Mouse (Mus musculus) adrenal gland, adult (tissue): ENCODE data around the gene Rnf141.

Experiments
- DNase-seq, 2 experiments: peaks; one replicate each; pipeline ENCODE4 v3.0.0; 2022 to 2023; ENCODE audit warnings: low spot score in 1 of 2; ENCODE audit not compliant: inconsistent age in 2 of 2

Gene Rnf141

DNA sequence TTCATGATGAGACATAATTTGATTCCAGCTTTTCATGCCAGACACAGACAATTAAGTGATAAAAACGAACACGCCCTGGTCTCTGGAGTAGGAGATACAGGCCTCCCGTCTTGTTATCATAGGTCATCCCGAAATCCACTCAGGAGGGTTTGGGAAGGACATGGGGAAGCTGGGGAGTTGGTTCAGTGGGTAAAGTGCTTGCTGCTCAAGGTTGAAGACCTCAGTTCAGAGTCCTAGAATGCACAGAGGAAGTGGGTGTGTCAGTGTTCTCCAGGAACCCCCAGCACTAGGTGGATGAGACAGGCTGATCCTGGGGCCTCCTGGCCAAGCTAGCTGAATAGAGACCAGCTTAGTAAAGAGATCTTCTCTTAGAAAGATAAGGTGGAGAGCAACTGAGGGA is 73.3 kb downstream of the Rnf141 start:
- peak in 1 of 2 experiments; percentile 57 for DNase-seq

DNA sequence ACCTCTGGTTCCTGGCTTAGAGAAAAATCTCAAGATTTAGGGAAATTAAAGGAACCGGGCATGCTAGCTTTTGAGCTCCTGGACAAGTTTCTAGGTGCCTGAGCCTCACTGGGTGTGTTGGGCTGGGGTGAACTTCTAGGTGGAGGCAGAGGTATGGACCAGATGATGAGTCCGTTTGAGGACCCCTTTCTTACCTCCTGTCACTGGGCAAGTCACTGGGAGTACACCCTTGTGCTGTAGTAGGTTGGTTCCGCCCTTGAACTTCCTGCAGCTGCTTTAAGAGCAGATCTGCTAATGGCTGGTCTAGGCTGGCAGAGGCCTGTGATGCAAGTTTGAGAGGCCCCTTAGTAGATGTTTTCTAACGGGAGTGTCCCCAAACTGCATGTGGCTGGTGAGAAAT is 75.2 kb downstream of the Rnf141 start:
- DNase-seq, result peak; percentile 46 to 69

DNA sequence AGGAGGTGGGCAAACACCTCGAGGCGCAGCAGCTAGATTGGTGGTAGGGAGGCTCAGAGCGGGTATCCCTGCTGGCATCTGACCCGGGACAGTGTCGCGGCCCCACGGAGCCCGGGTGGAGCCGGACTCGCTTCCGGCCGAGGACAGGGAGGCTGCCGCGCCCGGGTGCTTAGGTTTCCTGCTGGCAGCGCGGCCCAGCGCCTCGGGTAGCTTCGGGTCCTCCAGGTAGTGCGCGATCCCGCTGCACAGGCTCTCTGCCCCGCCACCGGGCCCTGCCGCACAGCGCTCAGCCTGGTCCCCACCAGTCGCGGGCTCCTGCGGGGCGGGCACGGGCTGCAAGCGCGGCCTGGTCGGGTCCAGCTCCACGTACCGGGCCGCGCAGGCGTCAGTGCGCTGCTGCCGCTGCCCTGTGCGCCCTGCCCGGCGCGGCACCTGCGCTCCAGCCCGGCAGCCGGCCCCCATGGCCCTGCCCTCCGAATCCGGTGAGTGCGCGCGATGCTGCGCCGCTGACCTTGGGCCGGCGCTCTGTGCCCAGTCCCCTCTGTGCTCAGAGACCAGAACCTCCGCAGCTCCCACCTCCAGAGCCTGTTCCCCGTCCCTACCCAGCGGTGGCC is 75.7 kb downstream of the Rnf141 start:
- DNase-seq, result peak; percentile 69 to 81

DNA sequence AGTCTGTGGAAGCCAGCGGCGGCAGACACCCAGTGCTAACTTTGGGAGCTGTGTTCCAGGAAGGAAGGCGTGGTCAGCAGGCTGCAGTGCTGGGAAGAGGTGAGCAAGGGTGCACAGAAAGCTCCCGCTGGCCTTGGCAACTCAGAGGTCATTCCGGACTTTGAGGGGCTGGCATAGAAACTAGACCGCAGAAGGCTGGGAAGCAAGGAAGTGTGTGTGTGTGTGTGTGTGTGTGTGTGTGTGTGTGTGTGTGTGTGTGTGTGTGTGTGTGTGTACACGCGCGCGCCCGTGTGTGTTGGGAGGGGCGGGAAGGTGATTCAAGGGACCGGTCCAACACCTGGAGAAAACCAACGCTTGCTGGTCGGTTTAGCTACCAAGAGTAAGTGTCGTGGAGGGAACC is 76.3 kb downstream of the Rnf141 start, which contains the start of gene Ampd3:
TSS of gene Ampd3 (plus strand) at position 206 of the 400 bp plus-strand sequence.
- peak; percentile 33 to 61 for DNase-seq

DNA sequence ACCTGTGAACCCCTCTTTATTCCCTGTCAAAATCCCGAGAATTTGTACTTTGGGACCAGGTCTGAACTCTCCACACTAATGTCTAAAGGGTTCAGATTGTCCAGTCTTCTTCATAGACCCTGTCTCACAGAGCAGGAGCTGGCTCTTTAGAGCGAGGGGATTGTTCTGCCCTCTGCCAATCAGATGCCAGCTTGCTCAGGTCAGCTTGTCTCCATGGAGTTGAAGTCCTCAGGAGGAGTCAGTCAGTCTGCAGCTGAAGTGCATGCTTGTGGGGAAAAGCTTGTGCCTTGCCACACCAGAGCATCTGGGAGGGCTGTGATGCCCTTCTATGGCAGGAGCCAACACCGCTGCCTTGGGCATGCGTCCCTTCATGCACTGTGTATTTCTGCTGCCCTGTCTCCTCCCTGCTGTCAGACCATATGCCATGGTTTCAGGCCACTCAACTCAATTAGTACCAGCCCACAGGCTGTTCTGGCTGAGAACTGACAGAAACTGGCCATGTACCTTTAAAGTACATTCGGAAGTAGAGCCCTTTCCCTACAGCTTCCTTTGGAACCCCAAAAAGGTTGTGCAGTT is 81.6 kb downstream of the Rnf141 start:
- peak in 1 of 2 experiments; percentile 25 for DNase-seq

DNA sequence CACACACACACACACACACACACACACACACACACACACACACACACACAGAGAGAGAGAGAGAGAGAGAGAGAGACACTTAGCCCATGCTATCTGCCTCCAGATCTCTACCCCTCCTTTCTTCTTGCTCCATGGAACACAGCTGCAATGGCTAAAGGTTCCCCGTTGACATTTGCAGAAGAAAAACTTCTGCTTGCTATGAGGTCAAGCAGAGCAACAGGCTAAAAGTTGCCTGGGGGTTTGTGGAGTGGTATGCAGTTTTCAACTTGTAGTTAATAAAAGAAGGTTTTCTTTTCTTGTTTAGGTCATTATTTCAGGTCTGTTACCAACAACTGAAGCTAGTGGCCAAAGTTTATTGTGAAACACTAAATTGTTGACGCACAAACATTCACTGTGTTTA is 87.8 kb downstream of the Rnf141 start:
- DNase-seq, result no peak

DNA sequence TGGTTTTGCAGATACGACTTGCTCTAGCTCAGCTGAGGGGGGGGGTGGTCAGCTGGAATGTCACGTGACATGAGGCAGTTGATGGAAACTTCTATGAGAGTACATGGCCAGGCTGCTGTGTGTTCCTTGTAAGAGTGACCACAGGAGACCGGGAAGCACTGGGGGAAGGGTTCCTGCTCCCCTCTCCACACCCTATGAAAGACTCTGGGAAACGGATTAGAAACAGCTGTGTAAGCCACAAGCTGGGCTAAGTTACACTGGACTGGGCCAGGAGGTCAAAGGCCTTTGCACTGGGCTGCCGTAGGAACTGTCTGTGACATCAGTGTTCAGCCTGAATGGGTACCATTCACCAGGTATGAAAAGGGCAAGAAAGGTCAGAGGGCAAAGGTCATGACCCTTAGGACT is 90.3 kb downstream of the Rnf141 start:
- no peak for DNase-seq

DNA sequence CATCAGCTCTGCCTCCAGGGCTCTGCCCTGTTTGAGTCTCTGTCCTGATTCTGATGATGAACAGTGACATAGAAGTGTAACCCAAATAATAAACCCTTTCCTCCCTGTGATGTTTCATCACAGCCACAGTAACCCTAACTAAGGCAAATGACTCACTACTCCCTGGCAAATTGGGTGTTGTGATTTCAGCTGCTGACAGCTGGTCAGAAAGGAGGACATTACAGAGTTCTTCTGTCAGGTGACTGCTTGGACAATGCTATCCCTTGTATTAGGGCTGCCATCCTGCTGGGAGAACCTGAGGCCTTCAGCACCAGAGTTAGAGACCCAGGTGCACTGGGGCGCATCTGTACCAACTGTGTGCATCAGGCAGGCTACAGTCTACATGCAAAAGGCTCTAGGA is 90.9 kb downstream of the Rnf141 start:
- no peak for DNase-seq

DNA sequence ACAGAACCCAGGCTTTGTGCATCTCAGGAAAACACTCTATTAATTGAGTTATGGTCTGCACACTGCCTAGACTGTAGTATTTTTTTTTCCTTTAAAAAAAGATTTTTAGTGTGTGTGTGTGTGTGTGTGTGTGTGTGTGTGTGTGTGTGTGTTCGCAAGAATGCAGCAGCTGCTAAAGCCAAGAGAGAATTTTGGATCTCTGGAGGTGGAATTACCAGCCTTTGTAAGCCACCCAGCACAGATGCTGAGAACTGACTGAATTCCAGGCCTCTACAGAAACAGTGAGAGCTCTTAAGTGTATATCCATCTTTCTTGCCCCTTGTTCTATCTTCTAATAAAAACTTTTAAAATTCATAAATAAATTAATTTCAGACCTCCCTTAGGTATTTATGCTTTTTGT is 92.6 kb downstream of the Rnf141 start:
- DNase-seq, result no peak

DNA sequence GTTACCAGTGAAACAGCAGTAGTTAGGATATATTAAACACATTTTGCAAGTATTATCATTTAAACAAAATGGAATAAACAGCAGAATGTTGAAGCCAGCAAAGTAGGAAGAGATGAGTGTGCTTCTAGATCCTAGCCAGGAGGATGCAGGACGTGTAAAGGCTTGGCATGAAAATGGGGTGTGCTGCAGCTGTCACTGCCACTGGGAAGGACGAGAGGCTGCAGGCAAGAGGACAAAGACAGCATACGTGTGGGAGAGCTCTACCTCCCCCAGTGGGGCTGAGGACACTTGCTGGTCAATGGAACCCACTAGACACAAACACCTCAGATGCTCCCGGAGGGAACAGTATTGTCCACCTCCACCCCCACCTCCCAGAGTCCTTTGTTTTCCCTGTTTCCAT is 93.4 kb downstream of the Rnf141 start:
- no peak for DNase-seq
